Mouse (Mus musculus) olfactory bulb, adult 2 months (tissue): ENCODE data around the gene St6galnac1. TPM values are rescaled to one million over a fixed set of nuclear protein-coding genes. Genes with fewer than 3 reads are reported as not detected.

ENCODE experiments used
- H3K27ac ChIP-seq: fragments of 200-500 bp; 2 replicates; pipeline ENCODE4 v1.5.1; 2012; ENCODE audit warnings: low read depth, low read length; ENCODE audit not compliant: insufficient read depth
- H3K4me1 ChIP-seq: fragments of 200-500 bp; 2 replicates; pipeline ENCODE4 v1.6.1; 2012; ENCODE audit warnings: low read length; ENCODE audit not compliant: control insufficient read depth, insufficient read depth
- H3K4me3 ChIP-seq: fragments of 200-500 bp; 2 replicates; pipeline ENCODE4 v1.5.1; 2012; ENCODE audit warnings: mild to moderate bottlenecking, low read depth, low read length, moderate library complexity; ENCODE audit not compliant: insufficient read depth
- CTCF ChIP-seq: fragments of 200-500 bp; IDR thresholded peaks from 2 replicates; pipeline ENCODE4 v1.5.1; 2012; ENCODE audit warnings: low read depth, mild to moderate bottlenecking, low read length, moderate library complexity; ENCODE audit not compliant: insufficient read depth
- POLR2A ChIP-seq: fragments of 200-500 bp; IDR thresholded peaks from 2 replicates; pipeline ENCODE4 v1.6.1; 2012; ENCODE audit warnings: mild to moderate bottlenecking, low read depth, low read length, moderate library complexity; ENCODE audit not compliant: insufficient read depth
- WGBS: fragments of 180-500 bp; shearing (Covaris S2); methylation state at CpG from one replicate; pipeline ENCODE4 v1.1.7; 2018; 5-methylcytosine and 5-hydroxymethylcytosine counted together
- polyA plus RNA-seq: library from polyadenylated mRNA; stranded (reverse); fragments of >200 nt; gene quantifications from 2 replicates; pipeline ENCODE4 v1.2.4, GENCODE M21; 2012; ENCODE audit warnings: low replicate concordance; ENCODE audit not compliant: missing spikeins, insufficient read depth, insufficient read length

Gene St6galnac1
- polyA plus RNA-seq, 1 experiment: not detected

DNA sequence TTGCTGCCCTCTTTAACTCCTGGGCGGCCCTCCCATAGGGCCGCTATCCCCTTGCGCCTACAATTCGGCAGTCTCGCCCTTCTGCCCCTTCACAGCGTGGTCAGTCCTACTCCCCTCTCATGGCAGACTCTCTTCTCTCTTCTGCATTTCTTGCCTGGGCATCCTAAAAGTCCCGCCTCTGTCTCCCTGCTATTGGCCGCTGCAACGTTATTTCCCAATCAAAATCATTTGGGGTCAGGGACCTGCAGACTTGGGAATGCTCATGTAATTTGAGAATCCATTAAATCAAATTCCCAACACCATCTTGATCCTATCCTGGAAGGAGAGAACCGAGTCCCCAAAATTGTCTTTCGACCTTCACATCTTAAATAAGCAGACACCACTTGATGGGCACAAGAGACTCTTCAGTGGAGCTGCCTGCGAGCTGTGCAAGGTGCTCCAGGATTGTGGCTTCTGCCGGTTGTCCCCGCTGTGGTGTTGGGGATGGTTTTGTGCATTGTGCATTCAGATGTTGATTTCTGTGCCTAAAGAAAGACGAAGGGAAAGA is 54.9 kb downstream of the St6galnac1 start:
- WGBS: 94% methylated on average over 15 of the region's 15 CpGs
- Histone ChIP-seq H3K27ac (no peak overlapping the region), H3K4me1 (peaks cover 2% of the 10 kb centered on the region; the same call in 1 of the 2 replicates), H3K4me3 (no peak overlapping the region)
- TF ChIP-seq CTCF: no peak
- no peak for TF ChIP-seq POLR2A

Other genes with a start within 250 kb of the St6galnac1 start
- not detected in 2 replicates for gene Sphk1, start 244.6 kb downstream of the St6galnac1 start, polyA plus RNA-seq
- not detected in 2 replicates for gene Ube2o, start 194.1 kb downstream of the St6galnac1 start, polyA plus RNA-seq
- gene Aanat, start 189.1 kb downstream of the St6galnac1 start, polyA plus RNA-seq: not detected in 2 replicates
- not detected in 2 replicates for gene Rhbdf2, start 148.5 kb downstream of the St6galnac1 start, polyA plus RNA-seq
- not detected in 2 replicates for gene Prcd, start 122.0 kb downstream of the St6galnac1 start, polyA plus RNA-seq
- not detected in 2 replicates for gene Cygb, start 121.2 kb downstream of the St6galnac1 start, polyA plus RNA-seq
- not detected in 2 replicates for gene Mxra7, start 52.5 kb upstream of the St6galnac1 start, polyA plus RNA-seq
- gene Mettl23, start 67.8 kb upstream of the St6galnac1 start, polyA plus RNA-seq: not detected in 2 replicates
- gene Jmjd6, start 67.9 kb upstream of the St6galnac1 start, polyA plus RNA-seq: not detected in 2 replicates
- not detected in 2 replicates for gene Mfsd11, start 76.9 kb upstream of the St6galnac1 start, polyA plus RNA-seq
- not detected in 2 replicates for gene Srsf2, start 77.6 kb upstream of the St6galnac1 start, polyA plus RNA-seq
- not detected in 2 replicates for gene Mgat5b, start 143.4 kb upstream of the St6galnac1 start, polyA plus RNA-seq